Mouse (Mus musculus): Measurements from ENCODE around the gene Arid5b. TPM values are rescaled to one million over a fixed set of nuclear protein-coding genes. Genes with fewer than 3 reads are reported as not detected.

Arid5b gene
- polyA plus RNA-seq, 1 experiment from 2014 or later, result 42.9 TPM

GRCm38 (mm10) chr10:68257358-68258056 is 21.0 kb downstream of the Arid5b start:
- Histone ChIP-seq H3K9ac (ENCODE audit: low read depth, low read length) (no peak overlapping the region), H3K27ac (ENCODE audit: low read depth, low read length) (no peak overlapping the region), H3K9me3 (ENCODE audit: control insufficient read depth, low read length) (no peaks in the 10 kb centered on the region), H3K27me3 (ENCODE audit: control insufficient read depth, insufficient read depth, low read length) (no peaks in the 10 kb centered on the region), H3K4me2 (replicated peaks; ENCODE audit: low read depth, low read length) (no peak overlapping the region), H3K4me3 (ENCODE audit: low read length) (no peak overlapping the region), H3K4me1 (ENCODE audit: control insufficient read depth, insufficient read depth, low read length) (peaks cover 7% of the 10 kb centered on the region; the same call in 1 of the 2 replicates), H3K36me3 (ENCODE audit: control insufficient read depth, insufficient read depth, low read length) (peaks cover 10% of the 10 kb centered on the region; the same call in 1 of the 2 replicates)
- 92% methylated on average over 10 of the region's 10 CpGs for WGBS
- ATAC-seq (ENCODE audit: low FRiP score, low TSS enrichment), result no peak

- peaks cover 14% of the 10 kb centered on the region; the same call in 1 of the 2 replicates for H3K36me3 ChIP-seq (ENCODE audit: control insufficient read depth, insufficient read depth, low read length)
- no peak overlapping the region for H3K4me2 ChIP-seq (replicated peaks; ENCODE audit: low read depth, low read length)
- H3K4me1 ChIP-seq (ENCODE audit: control insufficient read depth, insufficient read depth, low read length), result peaks cover 7% of the 10 kb centered on the region; the same call in 1 of the 2 replicates
- no peaks in the 10 kb centered on the region for H3K9me3 ChIP-seq (ENCODE audit: control insufficient read depth, low read length)
- no peak overlapping the region for H3K9ac ChIP-seq (ENCODE audit: low read depth, low read length)
- ATAC-seq (ENCODE audit: low FRiP score, low TSS enrichment), result no peak
- 80% methylated on average over 3 of the region's 3 CpGs for WGBS
- no peak overlapping the region for H3K27ac ChIP-seq (ENCODE audit: low read depth, low read length)
- H3K4me3 ChIP-seq (ENCODE audit: low read length), result no peak overlapping the region
- H3K27me3 ChIP-seq (ENCODE audit: control insufficient read depth, insufficient read depth, low read length), result no peaks in the 10 kb centered on the region
Measured at GRCm38 (mm10) chr10:68256134-68256533, 22.4 kb downstream of the Arid5b start.

DNA sequence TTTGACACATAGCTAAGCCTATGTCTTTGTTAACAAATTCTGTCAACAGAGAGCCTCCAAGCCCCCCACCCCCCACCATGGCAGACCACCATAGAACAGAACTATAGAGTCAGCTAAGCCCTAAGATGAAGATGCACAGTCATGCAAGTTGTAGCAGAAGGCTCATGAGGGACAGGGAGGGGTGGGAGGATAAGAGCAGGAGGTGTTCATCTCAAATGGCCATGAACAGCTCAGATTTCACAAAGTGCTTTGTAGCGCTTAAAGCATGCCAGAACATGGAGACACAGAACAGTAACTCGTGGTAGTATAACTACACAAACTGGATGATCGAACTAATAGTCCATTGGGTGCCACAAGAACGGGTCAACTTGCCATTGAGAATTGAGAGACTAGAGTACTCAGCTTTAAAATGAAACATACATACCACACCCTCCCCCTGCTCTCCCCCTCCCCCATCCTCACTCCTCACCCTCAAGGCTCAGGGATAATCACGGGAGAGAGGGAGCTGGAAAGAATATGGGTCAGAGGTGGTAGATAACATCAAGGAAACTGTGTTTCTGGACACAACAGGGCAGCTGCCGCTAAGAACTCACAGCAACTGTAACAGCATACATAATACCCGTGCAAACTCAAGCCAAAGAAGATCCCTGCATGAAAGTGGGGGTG is 25.0 kb downstream of the Arid5b start:
- peaks cover 13% of the 10 kb centered on the region for H3K4me1 ChIP-seq (ENCODE audit: control insufficient read depth, insufficient read depth, low read length)
- no peak overlapping the region for H3K4me2 ChIP-seq (replicated peaks; ENCODE audit: low read depth, low read length)
- no peaks in the 10 kb centered on the region for H3K9me3 ChIP-seq (ENCODE audit: control insufficient read depth, low read length)
- no peak overlapping the region for H3K27ac ChIP-seq (ENCODE audit: low read depth, low read length)
- peaks cover 6% of the 10 kb centered on the region; the same call in 1 of the 2 replicates for H3K36me3 ChIP-seq (ENCODE audit: control insufficient read depth, insufficient read depth, low read length)
- 50% methylated on average over 7 of the region's 7 CpGs for WGBS
- H3K27me3 ChIP-seq (ENCODE audit: control insufficient read depth, insufficient read depth, low read length), result no peaks in the 10 kb centered on the region
- H3K9ac ChIP-seq (ENCODE audit: low read depth, low read length), result no peak overlapping the region
- no peak overlapping the region for H3K4me3 ChIP-seq (ENCODE audit: low read length)
- ATAC-seq (ENCODE audit: low FRiP score, low TSS enrichment), result peak; percentile 55

DNA sequence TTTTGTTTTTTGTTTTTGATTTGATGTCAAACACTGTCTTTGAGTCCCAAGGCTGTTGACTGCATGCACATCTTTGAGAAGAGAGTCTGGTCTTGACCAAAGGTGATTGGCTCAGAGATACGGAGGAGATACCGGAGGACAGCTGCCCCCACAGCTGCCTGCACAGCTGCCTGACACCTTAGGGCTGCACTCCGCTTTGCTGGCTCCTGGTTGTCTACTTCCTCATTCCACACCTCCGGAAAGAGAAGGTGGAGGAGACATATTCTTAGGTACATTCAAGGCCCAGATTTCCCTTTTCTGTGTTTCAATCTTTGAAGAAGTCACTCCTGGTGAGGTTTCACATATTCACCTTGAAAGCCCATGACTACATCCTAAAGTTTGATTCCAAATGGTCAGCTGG is 25.9 kb downstream of the Arid5b start:
- ATAC-seq (ENCODE audit: low FRiP score, low TSS enrichment), result no peak
- no peak overlapping the region for H3K4me3 ChIP-seq (ENCODE audit: low read length)
- H3K4me2 ChIP-seq (replicated peaks; ENCODE audit: low read depth, low read length), result no peak overlapping the region
- no peaks in the 10 kb centered on the region for H3K27me3 ChIP-seq (ENCODE audit: control insufficient read depth, insufficient read depth, low read length)
- 90% methylated on average over 4 of the region's 4 CpGs for WGBS
- H3K9ac ChIP-seq (ENCODE audit: low read depth, low read length), result no peak overlapping the region
- H3K36me3 ChIP-seq (ENCODE audit: control insufficient read depth, insufficient read depth, low read length), result peaks cover 6% of the 10 kb centered on the region; the same call in 1 of the 2 replicates
- no peaks in the 10 kb centered on the region for H3K9me3 ChIP-seq (ENCODE audit: control insufficient read depth, low read length)
- H3K27ac ChIP-seq (ENCODE audit: low read depth, low read length), result no peak overlapping the region
- H3K4me1 ChIP-seq (ENCODE audit: control insufficient read depth, insufficient read depth, low read length), result peaks cover 23% of the 10 kb centered on the region

GRCm38 (mm10) chr10:68249355-68249782 is 29.2 kb downstream of the Arid5b start:
- peaks cover 6% of the 10 kb centered on the region; the same call in 1 of the 2 replicates for H3K36me3 ChIP-seq (ENCODE audit: control insufficient read depth, insufficient read depth, low read length)
- no peak for ATAC-seq (ENCODE audit: low FRiP score, low TSS enrichment)
- no peaks in the 10 kb centered on the region for H3K9me3 ChIP-seq (ENCODE audit: control insufficient read depth, low read length)
- WGBS, result 68% methylated on average over 6 of the region's 6 CpGs
- peaks cover 30% of the 10 kb centered on the region for H3K4me1 ChIP-seq (ENCODE audit: control insufficient read depth, insufficient read depth, low read length)
- H3K4me2 ChIP-seq (replicated peaks; ENCODE audit: low read depth, low read length), result no peak overlapping the region
- H3K27me3 ChIP-seq (ENCODE audit: control insufficient read depth, insufficient read depth, low read length), result no peaks in the 10 kb centered on the region
- H3K4me3 ChIP-seq (ENCODE audit: low read length), result no peak overlapping the region
- peak overlapping the region; percentile 52; the same call in 1 of the 2 replicates for H3K27ac ChIP-seq (ENCODE audit: low read depth, low read length)
- no peak overlapping the region for H3K9ac ChIP-seq (ENCODE audit: low read depth, low read length)

- WGBS, result 28% methylated on average over 9 of the region's 9 CpGs
Measured at GRCm38 (mm10) chr10:68248281-68249015, 30.1 kb downstream of the Arid5b start.

GRCm38 (mm10) chr10:68247490-68248280 is 30.9 kb downstream of the Arid5b start:
- 76% methylated on average over 4 of the region's 4 CpGs for WGBS
- no peak overlapping the region for H3K4me2 ChIP-seq (replicated peaks; ENCODE audit: low read depth, low read length)

More at GRCm38 (mm10) chr10:68248281-68249015, 30.1 kb downstream of the Arid5b start:
- H3K9ac ChIP-seq (ENCODE audit: low read depth, low read length), result no peak overlapping the region
- H3K9me3 ChIP-seq (ENCODE audit: control insufficient read depth, low read length), result no peaks in the 10 kb centered on the region
- H3K4me1 ChIP-seq (ENCODE audit: control insufficient read depth, insufficient read depth, low read length), result peaks cover 23% of the 10 kb centered on the region
- H3K27ac ChIP-seq (ENCODE audit: low read depth, low read length), result peak overlapping the region; percentile 52
- no peak overlapping the region for H3K4me3 ChIP-seq (ENCODE audit: low read length)
- H3K36me3 ChIP-seq (ENCODE audit: control insufficient read depth, insufficient read depth, low read length), result peaks cover 6% of the 10 kb centered on the region; the same call in 1 of the 2 replicates
- 0 out of 2 replicates have a peak, but pooled peaks have one; percentile 57 for ATAC-seq (ENCODE audit: low FRiP score, low TSS enrichment)
- no peak overlapping the region for H3K4me2 ChIP-seq (replicated peaks; ENCODE audit: low read depth, low read length)
- no peaks in the 10 kb centered on the region for H3K27me3 ChIP-seq (ENCODE audit: control insufficient read depth, insufficient read depth, low read length)

GRCm38 (mm10) chr10:68246603-68247247 is 31.8 kb downstream of the Arid5b start:
- H3K27me3 ChIP-seq (ENCODE audit: control insufficient read depth, insufficient read depth, low read length), result no peaks in the 10 kb centered on the region
- H3K9ac ChIP-seq (ENCODE audit: low read depth, low read length), result no peak overlapping the region
- H3K27ac ChIP-seq (ENCODE audit: low read depth, low read length), result peak overlapping the region; percentile 74; the same call in 1 of the 2 replicates
- H3K36me3 ChIP-seq (ENCODE audit: control insufficient read depth, insufficient read depth, low read length), result peaks cover 14% of the 10 kb centered on the region
- no peaks in the 10 kb centered on the region for H3K9me3 ChIP-seq (ENCODE audit: control insufficient read depth, low read length)
- 21% methylated on average over 7 of the region's 7 CpGs for WGBS
- peaks cover 23% of the 10 kb centered on the region for H3K4me1 ChIP-seq (ENCODE audit: control insufficient read depth, insufficient read depth, low read length)
- H3K4me3 ChIP-seq (ENCODE audit: low read length), result no peak overlapping the region
- ATAC-seq (ENCODE audit: low FRiP score, low TSS enrichment), result no peak
- no peak overlapping the region for H3K4me2 ChIP-seq (replicated peaks; ENCODE audit: low read depth, low read length)

More at GRCm38 (mm10) chr10:68247490-68248280, 30.9 kb downstream of the Arid5b start:
- Histone ChIP-seq H3K9me3 (ENCODE audit: control insufficient read depth, low read length) (no peaks in the 10 kb centered on the region), H3K27ac (ENCODE audit: low read depth, low read length) (peak overlapping the region; percentile 74; the same call in 1 of the 2 replicates), H3K36me3 (ENCODE audit: control insufficient read depth, insufficient read depth, low read length) (peaks cover 10% of the 10 kb centered on the region), H3K4me1 (ENCODE audit: control insufficient read depth, insufficient read depth, low read length) (peaks cover 23% of the 10 kb centered on the region), H3K27me3 (ENCODE audit: control insufficient read depth, insufficient read depth, low read length) (no peaks in the 10 kb centered on the region), H3K9ac (ENCODE audit: low read depth, low read length) (no peak overlapping the region), H3K4me3 (ENCODE audit: low read length) (no peak overlapping the region)
- ATAC-seq (ENCODE audit: low FRiP score, low TSS enrichment), result no peak

Measured in kidney, embryonic 14.5 days (tissue).